25 mouse cellular contexts compared by ENCODE assay signal in the genomic region with DNA sequence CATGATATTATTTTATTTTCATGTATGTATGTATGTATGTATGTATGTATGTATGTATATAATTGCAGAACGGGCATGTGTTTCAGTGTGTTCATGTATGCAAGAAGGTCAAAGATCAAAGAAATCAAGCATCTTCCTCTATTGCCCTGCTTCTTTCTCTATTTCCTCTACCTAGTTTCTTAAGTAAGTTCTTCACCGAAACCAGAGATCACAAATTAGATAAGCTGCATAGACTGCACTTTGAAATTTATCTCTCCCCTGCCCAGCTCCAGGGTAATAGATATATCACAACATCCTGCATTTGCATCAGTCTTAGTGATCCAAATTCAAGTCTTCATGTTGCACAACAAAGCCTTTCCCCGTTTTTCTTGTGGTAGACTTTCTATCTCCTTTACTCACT. TPM values are rescaled to one million over a fixed set of nuclear protein-coding genes. Genes with fewer than 3 reads are reported as not detected.
DNase-seq lines count a peak whose midpoint lies in the region; ATAC-seq and TF ChIP-seq lines count a peak whose summit lies in the region.
"Had no signal": no experiment of that assay in that cellular context is flagged by ENCODE, and none has a peak within 500 bp of the region (broad histone marks: within the 10 kb centered on the region; RNA-seq: fewer than 3 reads in every experiment).

No protein-coding gene starts in this region.

- H3K4me1 ChIP-seq in MEL (ENCODE audit: control insufficient read depth in 1 of 2, insufficient read depth in 2 of 2, low read length in 2 of 2): peaks cover 0 to 5% of the 10 kb centered on the region in 2 experiments; a peak in 2 of 4 replicates
- H3K4me1 ChIP-seq in hindbrain, postnatal 0 days (ENCODE audit: insufficient read depth, low read length): no peaks in the 10 kb centered on the region
- H3K4me1 ChIP-seq: embryonic facial prominence, embryonic 10.5 days; embryonic facial prominence, embryonic 13.5 days; forebrain, embryonic 12.5 days; forebrain, embryonic 15.5 days; hindbrain, embryonic 12.5 days; hindbrain, embryonic 15.5 days had no signal

- H3K27me3 ChIP-seq in MEL (ENCODE audit: control insufficient read depth in 1 of 2, insufficient read depth in 2 of 2, low read length in 2 of 2): no peaks in the 10 kb centered on the region
- no peaks in the 10 kb centered on the region for H3K27me3 ChIP-seq in hindbrain, postnatal 0 days (ENCODE audit: insufficient read depth, low read length)
- H3K27me3 ChIP-seq: embryonic facial prominence, embryonic 13.5 days; forebrain, embryonic 12.5 days; forebrain, embryonic 15.5 days; hindbrain, embryonic 12.5 days; hindbrain, embryonic 15.5 days had no signal

- H3K79me2 ChIP-seq in MEL (ENCODE audit: control insufficient read depth, insufficient read depth, low read length, poor library complexity): no peaks in the 10 kb centered on the region

- no peak overlapping the region for H3K9ac ChIP-seq in MEL (ENCODE audit: control insufficient read depth, low read depth, low read length, poor library complexity, severe bottlenecking)
- no peak overlapping the region for H3K9ac ChIP-seq in hindbrain, postnatal 0 days (replicated peaks; ENCODE audit: low read length)
- H3K9ac ChIP-seq: embryonic facial prominence, embryonic 13.5 days; forebrain, embryonic 12.5 days; forebrain, embryonic 15.5 days; hindbrain, embryonic 12.5 days; hindbrain, embryonic 15.5 days had no signal

- 93% methylated on average over 3 of the region's 3 CpGs for WGBS in hindbrain, postnatal 0 days

- no peak for TF ChIP-seq RAD21 in MEL (IDR thresholded peaks at IDR 0.05; ENCODE audit: low read depth, low read length)

- H3K36me3 ChIP-seq in MEL (ENCODE audit: control insufficient read depth in 1 of 2, insufficient read depth in 2 of 2, low read length in 2 of 2): 0 out of 4 replicates have a peak, but pooled peaks cover 0 to 3% of the 10 kb centered on the region in 2 experiments
- no peaks in the 10 kb centered on the region for H3K36me3 ChIP-seq in hindbrain, postnatal 0 days (ENCODE audit: insufficient read depth, low read length)
- H3K36me3 ChIP-seq: embryonic facial prominence, embryonic 10.5 days; embryonic facial prominence, embryonic 13.5 days; forebrain, embryonic 12.5 days; forebrain, embryonic 15.5 days; hindbrain, embryonic 12.5 days; hindbrain, embryonic 15.5 days had no signal

- no peak overlapping the region for H3K4me3 ChIP-seq in MEL (ENCODE audit: control insufficient read depth in 1 of 2, insufficient read depth in 1 of 2, low read depth in 2 of 2, low read length in 2 of 2)
- no peak overlapping the region for H3K4me3 ChIP-seq in hindbrain, postnatal 0 days (ENCODE audit: low read length)
- H3K4me3 ChIP-seq: embryonic facial prominence, embryonic 10.5 days; embryonic facial prominence, embryonic 13.5 days; erythroblast, embryonic 14.5 days; forebrain, embryonic 12.5 days; forebrain, embryonic 15.5 days; hindbrain, embryonic 12.5 days; hindbrain, embryonic 15.5 days had no signal

- peak; percentile 22 for DNase-seq in CD4-positive helper T cell, adult 2 months (ENCODE audit: low read depth, low spot score)
- DNase-seq in MEL (ENCODE audit: low read depth, low spot score): no peak
- no peak for DNase-seq in left cerebral cortex, adult 18-20 months (ENCODE audit: low spot score in 2 of 2)
- DNase-seq in cerebellum, adult 9-11 months: no peak
- no peak for DNase-seq in hindbrain, postnatal 0 days (ENCODE audit: low spot score)
- DNase-seq: adrenal gland, postnatal 10 days; adrenal gland, postnatal 36 days; cerebellum, adult 18-20 months; cerebellum, postnatal 10 days; cerebellum, postnatal 36 days; embryo, embryonic 11 days; gastrocnemius, postnatal 10 days; gastrocnemius, postnatal 36 days; heart, adult 11 months; kidney, adult 8-10 months had no signal

- TF ChIP-seq POLR2A in MEL (IDR thresholded peaks at IDR 0.05; ENCODE audit: control insufficient read depth in 1 of 2, insufficient read depth in 1 of 2, low read depth in 1 of 2, low read length in 2 of 2, poor library complexity in 1 of 2): no peak

- ATAC-seq in inflammation-experienced regulatory T-cells, adult 6 months: peak; percentile 46
- ATAC-seq in hindbrain, postnatal 0 days: no peak
- ATAC-seq: forebrain, embryonic 15.5 days; intestine, postnatal 0 days had no signal

- H3K27ac ChIP-seq in MEL (ENCODE audit: control insufficient read depth, low read depth, low read length): no peak overlapping the region
- H3K27ac ChIP-seq in hindbrain, postnatal 0 days: no peak overlapping the region
- H3K27ac ChIP-seq: embryonic facial prominence, embryonic 10.5 days; embryonic facial prominence, embryonic 13.5 days; forebrain, embryonic 12.5 days; forebrain, embryonic 15.5 days; hindbrain, embryonic 12.5 days; hindbrain, embryonic 15.5 days had no signal

- H3K9me3 ChIP-seq in MEL (replicated peaks; ENCODE audit: insufficient read depth, low read length): no peaks in the 10 kb centered on the region
- H3K9me3 ChIP-seq in hindbrain, postnatal 0 days (ENCODE audit: low read length): no peaks in the 10 kb centered on the region
- H3K9me3 ChIP-seq: embryonic facial prominence, embryonic 10.5 days; embryonic facial prominence, embryonic 13.5 days; forebrain, embryonic 12.5 days; forebrain, embryonic 15.5 days; hindbrain, embryonic 12.5 days; hindbrain, embryonic 15.5 days had no signal

- H3K4me2 ChIP-seq in hindbrain, postnatal 0 days (ENCODE audit: low read depth, low read length): no peak overlapping the region
- H3K4me2 ChIP-seq: embryonic facial prominence, embryonic 13.5 days; forebrain, embryonic 12.5 days; forebrain, embryonic 15.5 days; heart, embryonic 11.5 days; hindbrain, embryonic 12.5 days; hindbrain, embryonic 15.5 days had no signal

- TF ChIP-seq EP300 in MEL (IDR thresholded peaks at IDR 0.05; ENCODE audit: low read depth in 1 of 2, low read length in 2 of 2): peak in 1 of 2 experiments; percentile 26; a peak in 1 of 4 replicates

- TF ChIP-seq CTCF in MEL (IDR thresholded peaks at IDR 0.05 in 2 of 3, conservative IDR thresholded peaks at IDR 0.05 in 1 of 3; ENCODE audit: control insufficient read depth in 1 of 3, insufficient read depth in 1 of 3, low read depth in 2 of 3, low read length in 3 of 3, poor library complexity in 1 of 3, severe bottlenecking in 1 of 3): no peak
- no peak for TF ChIP-seq CTCF in hindbrain, postnatal 0 days (IDR thresholded peaks at IDR 0.05; ENCODE audit: low read depth)

TF ChIP-seq in MEL, 35 proteins besides CTCF, POLR2A, EP300 and RAD21:
- TF ChIP-seq GATA1 (IDR thresholded peaks at IDR 0.05; ENCODE audit: low read depth, low read length): peak; percentile 38; the same call in 1 of the 2 replicates
- no peak for TF ChIP-seq BHLHE40 (IDR thresholded peaks at IDR 0.05; ENCODE audit: borderline replicate concordance, low read depth, low read length)
TF ChIP-seq in MEL: peak in this region for 1.

RNA-seq across cellular contexts. Expression of a gene that starts 20.5 kb away (rescaled TPM):
- 7.8 and 9.1 TPM in 2 replicates for total RNA-seq in MEL (2012; rRNA removed)
- 1 to 10 TPM in 1 of 2 experiments, not detected in 1; 9.2 TPM for polyA plus RNA-seq in MEL (2012; ENCODE audit: insufficient read depth in 1 of 2, insufficient read length in 2 of 2, low read depth in 1 of 2, low replicate concordance in 2 of 2, missing spikeins in 1 of 2)
- under 1 TPM in 2 of 3 experiments, not detected in 1; 0.20 to 0.23 TPM for polyA plus RNA-seq in inflammation-experienced regulatory T-cells, adult 6 months (2017; shearing (Covaris generic))
- total RNA-seq in left cerebral cortex, adult 18-20 months (2021): 1 to 10 TPM; 3.2 to 3.9 TPM
- 9.6 and 13.4 TPM in 2 replicates for total RNA-seq in hindbrain, postnatal 0 days (2014; rRNA removed)
- polyA plus RNA-seq in hindbrain, postnatal 0 days (2015; fragmentation: Nextera tagmentation; extraction: Ambion mirVana): 3.9 and 5.6 TPM in 2 replicates
